Mouse (Mus musculus): ENCODE measurements at regions not wholly inside any gene's neighbourhood (a gene's known extent, or its start where the extent isn't known, plus 50 kb on each side); places are given as distances from the start of the nearest gene placed in this dataset.
"Not testable (repeated sequence)": the region's sequence is repeated elsewhere in the genome, so short reads cannot be mapped to it uniquely, and the experiment has no call there.

GRCm38 (mm10) chr8:96174996-96175395 is 286.6 kb upstream of the Got2 start:
- no peak for DNase-seq (ENCODE audit: low read depth, low spot score)

- DNase-seq (ENCODE audit: low read depth, low spot score), result no peak
Observed at GRCm38 (mm10) chr8:96164933-96165332, 276.6 kb upstream of the Got2 start.

GRCm38 (mm10) chr8:96159899-96160298 is 271.6 kb upstream of the Got2 start:
- DNase-seq (ENCODE audit: low read depth, low spot score), result no peak

- no peak for DNase-seq (ENCODE audit: low read depth, low spot score)
Observed at GRCm38 (mm10) chr8:96152496-96153250, 264.3 kb upstream of the Got2 start.

GRCm38 (mm10) chr8:96152056-96152455 is 263.7 kb upstream of the Got2 start:
- no peak for DNase-seq (ENCODE audit: low read depth, low spot score)

- DNase-seq (ENCODE audit: low read depth, low spot score), result no peak
Observed at GRCm38 (mm10) chr8:96151065-96151472, 262.7 kb upstream of the Got2 start.

- no peak for DNase-seq (ENCODE audit: low read depth, low spot score)
Observed at GRCm38 (mm10) chr8:96132183-96132582, 243.8 kb upstream of the Got2 start.

GRCm38 (mm10) chr8:96128329-96128728 is 240.0 kb upstream of the Got2 start:
- no peak for DNase-seq (ENCODE audit: low read depth, low spot score)

GRCm38 (mm10) chr8:96100817-96101216 is 212.5 kb upstream of the Got2 start:
- DNase-seq (ENCODE audit: low read depth, low spot score), result no peak

GRCm38 (mm10) chr8:96092931-96093330 is 204.6 kb upstream of the Got2 start:
- no peak for DNase-seq (ENCODE audit: low read depth, low spot score)

GRCm38 (mm10) chr8:96090231-96090630 is 201.9 kb upstream of the Got2 start:
- DNase-seq (ENCODE audit: low read depth, low spot score), result no peak

- no peak for DNase-seq (ENCODE audit: low read depth, low spot score)
Observed at GRCm38 (mm10) chr8:96068306-96068705, 180.0 kb upstream of the Got2 start.

GRCm38 (mm10) chr8:96047686-96048085 is 159.3 kb upstream of the Got2 start:
- DNase-seq (ENCODE audit: low read depth, low spot score), result no peak

- DNase-seq (ENCODE audit: low read depth, low spot score), result no peak
Observed at GRCm38 (mm10) chr8:96042335-96042734, 154.0 kb upstream of the Got2 start.

- no peak for DNase-seq (ENCODE audit: low read depth, low spot score)
Observed at GRCm38 (mm10) chr8:96040216-96040615, 151.9 kb upstream of the Got2 start.

GRCm38 (mm10) chr8:96018742-96019141 is 130.4 kb upstream of the Got2 start:
- not testable (repeated sequence) for DNase-seq (ENCODE audit: low read depth, low spot score)

GRCm38 (mm10) chr8:96012002-96012401 is 123.7 kb upstream of the Got2 start:
- no peak for DNase-seq (ENCODE audit: low read depth, low spot score)

- no peak for DNase-seq (ENCODE audit: low read depth, low spot score)
Observed at GRCm38 (mm10) chr8:95991826-95992463, 103.6 kb upstream of the Got2 start.

- no peak for DNase-seq (ENCODE audit: low read depth, low spot score)
Observed at GRCm38 (mm10) chr8:95988616-95989380, 100.5 kb upstream of the Got2 start.

GRCm38 (mm10) chr8:95987011-95987440 is 98.7 kb upstream of the Got2 start:
- no peak for DNase-seq (ENCODE audit: low read depth, low spot score)

- no peak for DNase-seq (ENCODE audit: low read depth, low spot score)
Observed at GRCm38 (mm10) chr8:95986410-95986809, 98.1 kb upstream of the Got2 start.

- no peak for DNase-seq (ENCODE audit: low read depth, low spot score)
Observed at GRCm38 (mm10) chr8:95983690-95984089, 95.3 kb upstream of the Got2 start.

Measured in skeletal muscle tissue, adult 2 months (tissue).